Mouse (Mus musculus) embryo, embryonic 9.5 days (tissue): Measurements from ENCODE around the gene Anapc5.

Source experiments
- DNase-seq: peaks from one replicate; pipeline ENCODE4 v3.0.0-alpha.2; 2017; ENCODE audit errors: extremely low spot score

The Anapc5 gene

DNA sequence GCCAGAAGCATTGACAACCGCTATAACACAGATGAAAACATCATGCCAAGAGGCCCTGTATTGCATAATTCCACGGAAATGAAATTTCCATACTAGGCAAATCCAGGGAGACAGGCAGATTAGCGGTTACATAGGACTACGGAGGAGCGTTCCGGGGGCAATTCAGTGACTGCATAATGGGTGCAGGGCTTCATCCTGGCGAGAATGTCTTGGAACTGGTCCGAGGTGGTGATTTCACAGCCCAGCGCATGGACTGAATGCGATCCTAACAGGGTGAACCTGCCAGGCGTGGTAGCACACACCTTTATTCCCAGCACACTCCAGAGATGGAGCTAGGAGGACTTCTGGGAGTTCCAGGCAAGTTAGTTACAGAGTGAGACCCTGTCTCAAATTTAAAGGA, 53.9 kb downstream of the Anapc5 start:
- DNase-seq = no peak

DNA sequence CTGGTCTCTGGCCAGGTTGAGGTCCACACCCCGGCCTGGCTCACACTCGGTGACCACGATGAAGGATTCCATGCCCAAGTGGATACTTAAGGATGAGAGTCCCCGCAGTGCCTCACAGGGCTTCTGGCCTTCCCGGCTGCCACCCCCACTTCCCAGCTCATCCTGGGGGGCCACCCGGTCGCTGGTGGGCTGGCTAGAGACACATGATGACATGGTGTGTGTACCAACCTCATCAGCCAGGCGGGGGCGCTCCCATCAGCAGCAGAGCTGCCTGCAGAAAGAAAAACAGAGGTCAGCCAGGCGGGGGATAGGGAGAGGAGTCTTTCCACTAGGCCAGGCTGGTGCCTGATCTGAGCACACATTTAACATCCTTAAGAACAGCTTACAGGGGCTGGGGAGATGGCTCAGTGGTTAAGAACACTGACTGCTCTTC, 57.1 kb downstream of the Anapc5 start:
- no peak for DNase-seq

DNA sequence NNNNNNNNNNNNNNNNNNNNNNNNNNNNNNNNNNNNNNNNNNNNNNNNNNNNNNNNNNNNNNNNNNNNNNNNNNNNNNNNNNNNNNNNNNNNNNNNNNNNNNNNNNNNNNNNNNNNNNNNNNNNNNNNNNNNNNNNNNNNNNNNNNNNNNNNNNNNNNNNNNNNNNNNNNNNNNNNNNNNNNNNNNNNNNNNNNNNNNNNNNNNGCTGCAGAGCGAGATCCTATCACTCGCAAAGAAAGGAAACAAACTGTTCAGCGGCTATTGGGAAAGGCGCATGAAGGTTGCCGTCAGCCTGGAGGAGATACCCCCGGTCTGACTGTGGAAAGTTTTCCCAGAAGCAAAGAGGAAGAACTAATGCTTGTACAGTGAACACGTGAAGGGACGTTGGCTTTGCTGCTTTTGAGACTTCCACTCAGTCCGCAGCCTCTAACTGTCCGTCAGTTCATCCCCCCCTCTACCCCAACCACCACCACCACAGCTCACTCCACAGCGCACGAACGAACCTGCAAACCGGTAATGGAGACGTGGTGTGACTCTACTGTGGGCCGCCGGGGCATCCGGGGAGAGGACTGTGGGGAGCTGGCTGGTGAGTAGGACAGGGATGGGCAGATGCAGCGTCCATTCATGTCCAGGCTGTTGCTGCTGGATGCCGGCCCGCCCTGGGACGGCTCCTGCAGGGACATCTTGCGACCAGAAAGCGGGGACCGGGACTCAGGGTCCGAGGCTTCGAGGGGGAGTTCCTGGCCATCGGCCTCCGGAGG, 57.7 kb downstream of the Anapc5 start:
- no peak for DNase-seq

DNA sequence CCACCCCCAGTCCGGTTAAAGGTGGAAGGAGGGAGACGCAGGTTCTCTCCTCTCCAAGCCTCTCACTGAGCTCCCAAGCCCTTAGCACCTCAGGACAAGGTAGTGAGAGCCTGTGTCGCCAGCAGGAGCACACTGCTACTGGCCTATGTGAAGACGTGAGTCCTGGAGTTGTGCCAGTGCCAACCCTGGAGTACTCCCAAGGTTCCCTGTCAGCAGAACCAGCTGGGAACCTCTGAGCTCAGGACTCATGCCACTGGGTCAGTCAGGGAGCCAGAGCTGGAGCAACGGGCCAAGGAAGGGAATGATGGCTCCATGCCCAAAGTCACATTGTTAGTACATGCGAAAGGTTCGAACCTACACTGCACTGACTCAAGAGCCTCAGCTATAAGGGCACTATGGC, 64.5 kb downstream of the Anapc5 start:
- DNase-seq = no peak

DNA sequence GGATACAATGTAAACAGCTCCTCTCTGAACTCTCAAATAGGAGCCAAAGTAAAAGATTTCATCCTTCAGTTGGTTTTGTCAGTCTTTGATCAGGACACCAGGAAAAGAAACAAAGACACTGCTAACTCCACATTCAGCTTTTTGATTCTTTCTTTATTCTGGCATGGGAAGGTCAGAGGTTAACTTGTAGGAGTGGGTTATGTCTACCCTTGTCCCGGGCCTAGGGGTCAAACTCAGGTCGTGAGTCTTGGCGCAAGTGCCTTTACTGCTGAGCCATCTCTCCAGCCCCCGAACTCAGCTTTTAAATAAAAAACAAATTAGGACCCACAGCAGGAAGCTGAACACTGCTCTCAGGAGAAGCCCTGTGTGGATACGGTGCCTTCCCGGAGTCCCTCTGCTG, 65.0 kb downstream of the Anapc5 start:
- DNase-seq = no peak

DNA sequence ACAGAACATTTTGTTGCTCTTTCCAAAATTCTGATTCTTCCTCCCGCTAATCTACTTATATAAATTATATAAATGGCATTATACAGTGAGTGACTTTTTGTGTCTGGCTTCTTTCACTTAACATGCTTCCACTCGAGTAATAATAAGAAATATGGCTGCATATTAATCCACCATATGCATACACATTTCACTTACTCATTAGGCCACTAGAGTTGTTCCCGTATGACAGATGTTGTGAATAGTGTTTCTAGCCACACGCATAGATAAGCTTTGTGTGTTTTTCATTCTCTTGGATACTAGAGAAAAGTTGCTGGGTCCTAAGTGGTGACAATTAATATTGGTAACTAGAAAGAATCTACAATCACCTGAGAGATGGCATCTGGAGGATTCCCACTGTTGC, 65.5 kb downstream of the Anapc5 start:
- no peak for DNase-seq

DNA sequence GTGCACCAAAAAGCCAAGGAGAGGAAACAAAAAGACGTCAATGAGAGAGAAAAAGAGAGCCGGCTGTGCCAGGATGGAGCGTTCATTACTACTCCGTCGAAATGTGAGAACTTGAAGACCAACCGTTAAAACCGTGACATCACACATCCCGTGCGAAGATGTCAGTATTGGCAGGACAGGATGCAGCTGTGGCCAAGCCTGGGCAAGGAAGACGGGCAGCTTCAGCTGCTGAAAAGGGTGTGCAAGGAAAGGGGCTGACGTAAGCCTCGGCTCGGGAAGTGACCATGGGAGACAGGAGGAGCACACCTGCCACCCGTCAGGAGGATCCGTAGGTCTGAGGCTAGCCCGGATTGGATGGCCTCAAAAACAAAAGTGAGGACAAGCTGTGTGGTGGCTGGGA, 66.7 kb downstream of the Anapc5 start:
- no peak for DNase-seq

DNA sequence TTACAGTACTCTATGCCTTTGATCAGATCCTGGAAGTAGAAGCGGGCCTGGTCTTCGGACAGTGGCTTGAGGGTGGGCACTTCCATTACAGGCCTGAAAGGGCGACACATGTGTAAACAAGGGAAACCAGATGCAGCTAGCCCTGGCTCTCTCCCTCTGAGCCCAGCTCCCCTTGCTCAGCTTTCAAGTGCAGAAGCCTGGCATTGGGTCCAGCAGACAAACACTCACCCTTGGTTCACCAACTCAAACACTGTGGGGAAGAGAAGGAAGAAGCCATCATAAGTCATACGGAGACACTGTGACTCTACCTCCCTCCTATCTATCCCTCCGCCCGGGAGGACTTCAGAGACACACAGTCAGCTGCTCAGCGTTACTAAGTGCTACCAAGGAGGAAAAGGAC, 73.2 kb downstream of the Anapc5 start:
- no peak for DNase-seq

DNA sequence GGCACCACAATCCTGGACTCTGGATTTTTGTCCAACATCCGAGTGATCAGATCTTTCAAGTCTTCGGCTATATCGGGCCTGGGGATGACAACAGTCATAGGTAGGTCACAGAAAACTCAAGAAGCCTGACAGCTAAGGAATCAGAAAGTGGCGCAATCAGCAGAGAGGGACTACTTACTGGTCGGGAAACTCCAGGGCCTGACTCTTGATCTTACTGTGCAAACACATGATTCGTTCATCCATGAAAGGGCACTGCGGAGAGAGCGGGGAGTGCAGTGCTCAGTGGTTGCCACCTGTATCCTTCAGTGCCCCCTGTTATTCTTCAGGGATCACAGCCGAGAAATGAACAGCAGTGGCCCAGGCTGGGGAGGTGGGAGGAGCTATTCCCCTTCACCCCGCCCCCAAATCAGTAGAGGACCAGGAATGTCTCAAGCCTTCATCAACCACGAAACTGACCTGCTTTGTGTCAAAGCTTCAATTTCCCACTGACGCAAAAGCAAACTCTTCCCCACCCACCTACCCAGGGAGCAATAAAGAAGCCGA, 77.2 kb downstream of the Anapc5 start:
- DNase-seq = no peak
